Mouse (Mus musculus) ES-Bruce4 (cell line): ENCODE data around the gene Dpysl4. TPM values are rescaled to one million over a fixed set of nuclear protein-coding genes. Genes with fewer than 3 reads are reported as not detected.

Experiments
- H3K27ac ChIP-seq: 2 replicates; pipeline ENCODE4 v1.5.1; 2012; ENCODE audit warnings: low read length, inconsistent platforms; ENCODE audit not compliant: insufficient read depth
- H3K27me3 ChIP-seq: 2 replicates; pipeline ENCODE4 v1.6.1; 2012; ENCODE audit warnings: mild to moderate bottlenecking, low read length, inconsistent platforms; ENCODE audit not compliant: control insufficient read depth, poor library complexity, insufficient read depth, severe bottlenecking
- H3K36me3 ChIP-seq: 2 replicates; pipeline ENCODE4 v1.6.1; 2012; ENCODE audit warnings: inconsistent platforms, mild to moderate bottlenecking, low read length, moderate library complexity; ENCODE audit not compliant: control insufficient read depth, poor library complexity, insufficient read depth, severe bottlenecking
- H3K4me1 ChIP-seq: one replicate; pipeline ENCODE4 v1.8.1; 2011; ENCODE audit warnings: low read length; ENCODE audit not compliant: control insufficient read depth, insufficient read depth
- H3K4me3 ChIP-seq: 2 replicates; pipeline ENCODE4 v1.5.1; 2011; ENCODE audit warnings: low read depth, mild to moderate bottlenecking, low read length
- H3K9ac ChIP-seq: 2 replicates; pipeline ENCODE4 v1.6.1; 2012; ENCODE audit warnings: low read depth, mild to moderate bottlenecking, inconsistent platforms; ENCODE audit not compliant: poor library complexity, severe bottlenecking
- H3K9me3 ChIP-seq: replicated peaks from 2 replicates; pipeline ENCODE4 v1.6.1; 2012; ENCODE audit warnings: mild to moderate bottlenecking, low read length, inconsistent platforms; ENCODE audit not compliant: control insufficient read depth, poor library complexity, insufficient read depth, severe bottlenecking
- CTCF ChIP-seq: IDR thresholded peaks from one replicate; pipeline ENCODE4 v1.8.1; 2011; ENCODE audit warnings: low read depth, low read length
- EP300 ChIP-seq: IDR thresholded peaks from 2 replicates; pipeline ENCODE4 v1.6.1; 2011; ENCODE audit warnings: low read depth, low read length; ENCODE audit not compliant: insufficient read depth
- POLR2A ChIP-seq: IDR thresholded peaks from one replicate; pipeline ENCODE4 v1.8.1; 2011; ENCODE audit warnings: low read length; ENCODE audit not compliant: insufficient read depth
- polyA plus RNA-seq: library from polyadenylated mRNA; stranded (reverse); fragments of >200 nt; gene quantifications from 2 replicates; pipeline ENCODE4 v1.2.4, GENCODE M21; 2011; ENCODE audit warnings: low read depth; ENCODE audit not compliant: missing spikeins, insufficient read depth, insufficient read length

The Dpysl4 gene
- polyA plus RNA-seq, 1 experiment = 2.1 TPM

DNA sequence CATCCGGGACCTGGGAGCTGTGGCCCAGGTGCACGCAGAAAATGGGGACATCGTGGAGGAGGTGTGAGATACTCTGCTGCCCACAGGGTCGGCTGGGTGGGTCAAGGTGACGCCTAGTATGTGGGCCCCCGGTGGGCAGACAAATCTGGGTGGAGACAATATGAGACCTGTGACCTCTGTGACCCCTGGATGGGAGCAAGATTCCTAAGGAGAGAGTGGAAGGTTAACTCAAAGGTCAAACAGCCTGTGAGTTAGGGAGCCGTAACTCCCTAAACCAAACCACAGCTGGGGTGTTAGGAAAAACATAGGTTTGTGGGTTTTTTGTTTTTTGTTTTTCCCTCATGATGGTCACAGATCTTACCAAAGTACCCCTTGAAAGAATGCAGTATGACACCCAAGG, 8.0 kb downstream of the Dpysl4 start:
- Histone ChIP-seq H3K27ac (no peak overlapping the region), H3K27me3 (no peaks in the 10 kb centered on the region), H3K9me3 (no peaks in the 10 kb centered on the region), H3K4me1 (no peaks in the 10 kb centered on the region), H3K9ac (no peak overlapping the region), H3K4me3 (no peak overlapping the region), H3K36me3 (no peaks in the 10 kb centered on the region)
- TF ChIP-seq POLR2A = no peak
- no peak for TF ChIP-seq EP300
- TF ChIP-seq CTCF = no peak

GRCm38 (mm10) chr7:139094761-139095160, 9.0 kb downstream of the Dpysl4 start:
- Histone ChIP-seq H3K9me3 (no peaks in the 10 kb centered on the region), H3K36me3 (no peaks in the 10 kb centered on the region), H3K4me1 (no peaks in the 10 kb centered on the region), H3K27me3 (no peaks in the 10 kb centered on the region), H3K27ac (no peak overlapping the region), H3K9ac (no peak overlapping the region), H3K4me3 (no peak overlapping the region)
- TF ChIP-seq POLR2A (no peak), EP300 (no peak), CTCF (no peak)

DNA sequence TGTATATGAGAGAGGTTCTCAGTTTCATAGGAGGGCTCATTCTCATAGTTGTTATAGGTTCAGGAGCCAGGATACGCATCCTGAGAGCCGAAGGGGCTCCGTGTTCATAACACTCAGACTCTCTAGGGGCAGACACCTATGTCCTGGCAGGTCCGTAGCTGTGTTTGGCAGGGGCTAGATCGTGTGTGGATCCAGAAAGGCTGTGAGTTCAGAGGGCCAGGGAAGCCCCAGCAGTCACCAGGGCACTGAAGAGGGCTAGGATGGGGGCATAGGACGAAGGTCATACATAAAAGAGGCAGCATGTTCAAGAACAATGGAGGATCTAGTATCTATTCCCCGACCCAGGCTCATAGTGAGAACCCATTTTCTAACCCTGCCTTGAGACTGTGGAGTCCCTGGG, 9.5 kb downstream of the Dpysl4 start:
- no peak overlapping the region for H3K4me3 ChIP-seq
- H3K4me1 ChIP-seq = no peaks in the 10 kb centered on the region
- no peaks in the 10 kb centered on the region for H3K36me3 ChIP-seq
- no peak overlapping the region for H3K27ac ChIP-seq
- no peak overlapping the region for H3K9ac ChIP-seq
- H3K9me3 ChIP-seq = no peaks in the 10 kb centered on the region
- H3K27me3 ChIP-seq = no peaks in the 10 kb centered on the region
- TF ChIP-seq POLR2A = no peak
- no peak for TF ChIP-seq CTCF
- TF ChIP-seq EP300 = no peak

- TF ChIP-seq POLR2A (no peak), CTCF (no peak), EP300 (no peak)
- H3K36me3 ChIP-seq = no peaks in the 10 kb centered on the region
- H3K27me3 ChIP-seq = no peaks in the 10 kb centered on the region
- no peaks in the 10 kb centered on the region for H3K9me3 ChIP-seq
- H3K27ac ChIP-seq = no peak overlapping the region
- no peaks in the 10 kb centered on the region for H3K4me1 ChIP-seq
- no peak overlapping the region for H3K9ac ChIP-seq
- H3K4me3 ChIP-seq = no peak overlapping the region
Observed at GRCm38 (mm10) chr7:139096399-139096798, 10.6 kb downstream of the Dpysl4 start.

GRCm38 (mm10) chr7:139100531-139101095, 14.8 kb downstream of the Dpysl4 start:
- no peaks in the 10 kb centered on the region for H3K27me3 ChIP-seq
- no peak overlapping the region for H3K9ac ChIP-seq
- no peak overlapping the region for H3K4me3 ChIP-seq
- TF ChIP-seq EP300 (no peak), CTCF (no peak), POLR2A (no peak)
- no peaks in the 10 kb centered on the region for H3K36me3 ChIP-seq
- H3K27ac ChIP-seq = no peak overlapping the region
- no peaks in the 10 kb centered on the region for H3K9me3 ChIP-seq
- H3K4me1 ChIP-seq = no peaks in the 10 kb centered on the region

- Histone ChIP-seq H3K9ac (no peak overlapping the region), H3K4me1 (no peaks in the 10 kb centered on the region), H3K27ac (no peak overlapping the region), H3K36me3 (no peaks in the 10 kb centered on the region), H3K27me3 (no peaks in the 10 kb centered on the region), H3K9me3 (no peaks in the 10 kb centered on the region), H3K4me3 (no peak overlapping the region)
- TF ChIP-seq POLR2A (no peak), CTCF (no peak), EP300 (no peak)
Observed at GRCm38 (mm10) chr7:139101286-139101804, 15.5 kb downstream of the Dpysl4 start.
